Mouse (Mus musculus) C2C12 (cell line): Measurements from ENCODE around the gene Cpt1a.

Experiments used
- CTCF ChIP-seq: IDR thresholded peaks from one replicate; pipeline ENCODE4 v1.5.1; 2011; ENCODE audit not compliant: control insufficient read depth, insufficient read depth, insufficient read length
- FOSL1 ChIP-seq: IDR thresholded peaks from one replicate; pipeline ENCODE4 v1.8.0; 2011; ENCODE audit warnings: mild to moderate bottlenecking, low read length; ENCODE audit not compliant: poor library complexity, insufficient read depth, severe bottlenecking

GRCm38 (mm10) chr19:3321617-3322016 lies 517 bp upstream of the Cpt1a start:
- no peak for TF ChIP-seq CTCF
- no peak for TF ChIP-seq FOSL1
